Comparison of ENCODE assay signal across 17 mouse cellular contexts in the genomic region with DNA sequence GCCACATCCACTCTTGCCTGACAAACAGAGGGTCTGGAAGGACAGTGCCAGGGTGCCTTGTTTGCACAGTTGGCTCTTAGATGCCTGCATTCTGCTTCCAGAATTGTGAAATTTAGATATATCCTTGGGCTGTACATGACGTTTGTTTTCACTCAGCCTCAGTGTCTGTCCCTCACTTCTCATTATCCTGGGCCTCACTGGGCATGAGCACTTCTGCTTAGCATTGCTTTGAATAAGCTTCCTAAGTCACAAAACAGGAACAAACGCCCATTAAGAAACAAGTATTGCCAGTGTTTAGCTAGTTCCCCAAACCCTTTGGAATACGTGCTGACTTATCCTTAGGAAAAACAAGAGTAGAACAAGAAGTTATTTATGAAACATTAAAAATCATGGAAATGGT.
"Had no signal": no experiment of that assay in that cellular context is flagged by ENCODE, and none has a peak within 500 bp of the region (broad histone marks: within the 10 kb centered on the region; RNA-seq: fewer than 3 reads in every experiment).

No protein-coding gene starts in this region.

- H3K4me1 ChIP-seq: liver, embryonic 15.5 days; lung, embryonic 15.5 days; neural tube, embryonic 12.5 days had no signal

- H3K36me3 ChIP-seq: limb, embryonic 13.5 days; liver, embryonic 15.5 days; lung, embryonic 15.5 days; neural tube, embryonic 12.5 days had no signal

- H3K9ac ChIP-seq: limb, embryonic 13.5 days; liver, embryonic 15.5 days; lung, embryonic 15.5 days; neural tube, embryonic 12.5 days had no signal

- H3K4me2 ChIP-seq: limb, embryonic 13.5 days; liver, embryonic 15.5 days; lung, embryonic 15.5 days; neural tube, embryonic 12.5 days had no signal

- H3K9me3 ChIP-seq: limb, embryonic 13.5 days; liver, embryonic 15.5 days; lung, embryonic 15.5 days; neural tube, embryonic 12.5 days had no signal

- DNase-seq: kidney, adult 11 months; kidney, adult 9 months; kidney, postnatal 36 days; layer of hippocampus, adult 9-11 months; layer of hippocampus, postnatal 36 days; lung, postnatal 14 days; midbrain, embryonic 14.5 days; right cerebral cortex, postnatal 4 days; spleen, adult 18-20 months; thymus, adult 2 months; thymus, postnatal 25 days had no signal

- H3K27me3 ChIP-seq: limb, embryonic 13.5 days; liver, embryonic 15.5 days; lung, embryonic 15.5 days; neural tube, embryonic 12.5 days had no signal

- H3K27ac ChIP-seq: kidney, postnatal 0 days; limb, embryonic 13.5 days; liver, embryonic 15.5 days; lung, embryonic 15.5 days; macrophage; neural tube, embryonic 12.5 days had no signal

- H3K4me3 ChIP-seq: limb, embryonic 13.5 days; liver, embryonic 15.5 days; lung, embryonic 15.5 days; neural tube, embryonic 12.5 days had no signal
